In genomic region chr17:65701797-65702566, GRCm38 (mm10) we compare ENCODE assay signal across 9 mouse cellular contexts.
DNase-seq lines count a peak whose midpoint lies in the region; ATAC-seq and TF ChIP-seq lines count a peak whose summit lies in the region.
"Had no signal": no experiment of that assay in that cellular context is flagged by ENCODE, and none has a peak within 500 bp of the region (broad histone marks: within the 10 kb centered on the region; RNA-seq: fewer than 3 reads in every experiment).

No protein-coding gene starts in this region.

- no peak overlapping the region for H3K4me2 ChIP-seq in midbrain, embryonic 11.5 days
- peak overlapping the region; percentile 28; the same call in 1 of the 2 replicates for H3K4me2 ChIP-seq in embryonic facial prominence, embryonic 15.5 days (replicated peaks)
- H3K4me2 ChIP-seq in limb, embryonic 14.5 days (replicated peaks; ENCODE audit: low read depth, low read length, severe bottlenecking): peak overlapping the region; percentile 5; the same call in 1 of the 2 replicates

- H3K9me3 ChIP-seq in midbrain, embryonic 11.5 days (ENCODE audit: control insufficient read depth, low read length): no peaks in the 10 kb centered on the region
- H3K9me3 ChIP-seq in midbrain, embryonic 10.5 days (replicated peaks): no peaks in the 10 kb centered on the region
- no peaks in the 10 kb centered on the region for H3K9me3 ChIP-seq in embryonic facial prominence, embryonic 15.5 days (replicated peaks)
- H3K9me3 ChIP-seq in limb, embryonic 14.5 days (ENCODE audit: control insufficient read depth, low read length): no peaks in the 10 kb centered on the region

- no peak for TF ChIP-seq POLR2A in limb, embryonic 14.5 days (IDR thresholded peaks at IDR 0.05; ENCODE audit: borderline replicate concordance, extremely low read depth, insufficient read depth, insufficient read length)

- H3K4me1 ChIP-seq in midbrain, embryonic 11.5 days (ENCODE audit: control insufficient read depth, insufficient read depth, low read length): peaks cover 3% of the 10 kb centered on the region; the same call in 1 of the 2 replicates
- H3K4me1 ChIP-seq in midbrain, embryonic 10.5 days: peaks cover 16% of the 10 kb centered on the region
- H3K4me1 ChIP-seq in embryonic facial prominence, embryonic 15.5 days: peaks cover 24% of the 10 kb centered on the region
- H3K4me1 ChIP-seq in limb, embryonic 14.5 days (ENCODE audit: control insufficient read depth, insufficient read depth, low read length): peaks cover 11% of the 10 kb centered on the region; the same call in 1 of the 2 replicates

- no peak overlapping the region for H3K4me3 ChIP-seq in midbrain, embryonic 11.5 days (ENCODE audit: low read depth, low read length)
- H3K4me3 ChIP-seq in midbrain, embryonic 10.5 days: no peak overlapping the region
- 0 out of 2 replicates have a peak overlapping the region, but pooled peaks have one; percentile 1 for H3K4me3 ChIP-seq in embryonic facial prominence, embryonic 15.5 days (replicated peaks)
- no peak overlapping the region for H3K4me3 ChIP-seq in limb, embryonic 14.5 days (replicated peaks; ENCODE audit: low read length)

- no peaks in the 10 kb centered on the region for H3K27me3 ChIP-seq in midbrain, embryonic 11.5 days (ENCODE audit: control insufficient read depth, insufficient read depth, low read length)
- H3K27me3 ChIP-seq in midbrain, embryonic 10.5 days (ENCODE audit: low read depth, poor library complexity, severe bottlenecking): no peaks in the 10 kb centered on the region
- no peaks in the 10 kb centered on the region for H3K27me3 ChIP-seq in embryonic facial prominence, embryonic 15.5 days
- no peaks in the 10 kb centered on the region for H3K27me3 ChIP-seq in limb, embryonic 14.5 days (ENCODE audit: control insufficient read depth, insufficient read depth, low read length)

- peak overlapping the region; percentile 37; the same call in 1 of the 2 replicates for H3K27ac ChIP-seq in midbrain, embryonic 11.5 days (ENCODE audit: low read depth, low read length)
- H3K27ac ChIP-seq in midbrain, embryonic 10.5 days (replicated peaks): no peak overlapping the region; the same call in 1 of the 2 replicates
- peak overlapping the region; percentile 94 for H3K27ac ChIP-seq in embryonic facial prominence, embryonic 15.5 days (replicated peaks)
- peak overlapping the region; percentile 81 for H3K27ac ChIP-seq in limb, embryonic 14.5 days (replicated peaks; ENCODE audit: low read depth, low read length)
- H3K27ac ChIP-seq: liver, embryonic 14.5 days had no signal

- peak; percentile 91 for DNase-seq in midbrain, embryonic 11.5 days (ENCODE audit: low spot score, missing footprints)
- DNase-seq in midbrain, embryonic 10.5 days (ENCODE audit: low spot score): no peak
- DNase-seq in heart, adult 9 months (ENCODE audit: low spot score in 2 of 2): peak; percentile 88
- peak; percentile 60 for DNase-seq in kidney, adult 9 months
- peak; percentile 86 for DNase-seq in limb, embryonic 14.5 days (ENCODE audit: low spot score)
- peak; percentile 38 for DNase-seq in retina, embryonic 14.5 days (ENCODE audit: low spot score)

- peak; percentile 47 for ATAC-seq in midbrain, embryonic 11.5 days (ENCODE audit: low FRiP score)
- ATAC-seq in embryonic facial prominence, embryonic 15.5 days (ENCODE audit: insufficient number of reproducible peaks, low FRiP score, low TSS enrichment, low read depth): peak; percentile 69
- ATAC-seq in limb, embryonic 14.5 days (ENCODE audit: low FRiP score, low read depth): peak; percentile 84
- no peak for ATAC-seq in erythroid progenitor cell, adult 5-6 weeks (replicated peaks; ENCODE audit: low FRiP score, poor library complexity, severe bottlenecking)

- no peak overlapping the region for H3K9ac ChIP-seq in midbrain, embryonic 11.5 days (ENCODE audit: low read length)
- H3K9ac ChIP-seq in embryonic facial prominence, embryonic 15.5 days: no peak overlapping the region
- H3K9ac ChIP-seq in limb, embryonic 14.5 days (ENCODE audit: low read depth, low read length, severe bottlenecking): no peak overlapping the region
- H3K9ac ChIP-seq: liver, embryonic 14.5 days had no signal

- WGBS in midbrain, embryonic 11.5 days: 80% methylated on average over 13 of the region's 13 CpGs
- 88% methylated on average over 13 of the region's 13 CpGs for WGBS in midbrain, embryonic 10.5 days
- WGBS in embryonic facial prominence, embryonic 15.5 days: 29% methylated on average over 13 of the region's 13 CpGs
- WGBS in limb, embryonic 14.5 days: 35% methylated on average over 13 of the region's 13 CpGs

- H3K36me3 ChIP-seq in midbrain, embryonic 11.5 days (ENCODE audit: control insufficient read depth, insufficient read depth, low read length): no peaks in the 10 kb centered on the region; the same call in 1 of the 2 replicates
- peaks cover 13% of the 10 kb centered on the region for H3K36me3 ChIP-seq in midbrain, embryonic 10.5 days
- H3K36me3 ChIP-seq in embryonic facial prominence, embryonic 15.5 days: no peaks in the 10 kb centered on the region
- no peaks in the 10 kb centered on the region for H3K36me3 ChIP-seq in limb, embryonic 14.5 days (ENCODE audit: control insufficient read depth, insufficient read depth, low read length)
